Mouse (Mus musculus): ENCODE data around the gene Syde2. TPM values are rescaled to one million over a fixed set of nuclear protein-coding genes. Genes with fewer than 3 reads are reported as not detected.

The Syde2 gene
- total and polyA plus RNA-seq, 3 experiments, result 12.4 to 24.1 TPM; not detected in 1

- H3K79me2 ChIP-seq (ENCODE audit: control insufficient read depth, insufficient read depth, low read length, poor library complexity), result peaks cover 1% of the 10 kb centered on the region; the same call in 1 of the 2 replicates
- H3K4me1 ChIP-seq (ENCODE audit: control insufficient read depth in 1 of 2, insufficient read depth in 2 of 2, low read length in 2 of 2), result no peaks in the 10 kb centered on the region
- no peak overlapping the region for H3K4me3 ChIP-seq (ENCODE audit: control insufficient read depth in 1 of 2, insufficient read depth in 1 of 2, low read depth in 2 of 2, low read length in 2 of 2)
- no peak overlapping the region for H3K9ac ChIP-seq (ENCODE audit: control insufficient read depth, low read depth, low read length, poor library complexity, severe bottlenecking)
- H3K27ac ChIP-seq (ENCODE audit: control insufficient read depth, low read depth, low read length), result no peak overlapping the region
- peaks cover 0 to 18% of the 10 kb centered on the region in 2 experiments; a peak in 2 of 4 replicates for H3K36me3 ChIP-seq (ENCODE audit: control insufficient read depth in 1 of 2, insufficient read depth in 2 of 2, low read length in 2 of 2)
- TF ChIP-seq ZNF384 (IDR thresholded peaks at IDR 0.05; ENCODE audit: low read depth, low read length), result peak; percentile 90
- TF ChIP-seq ELF1 (IDR thresholded peaks at IDR 0.05; ENCODE audit: low read depth, low read length), result no peak
- TF ChIP-seq GATA1 (IDR thresholded peaks at IDR 0.05; ENCODE audit: low read depth, low read length), result 0 out of 2 replicates have a peak, but pooled peaks have one; percentile 7
- DNase-seq (ENCODE audit: low read depth, low spot score), result no peak
- no peaks in the 10 kb centered on the region for H3K9me3 ChIP-seq (replicated peaks; ENCODE audit: insufficient read depth, low read length)
- H3K27me3 ChIP-seq (ENCODE audit: control insufficient read depth in 1 of 2, insufficient read depth in 2 of 2, low read length in 2 of 2), result no peaks in the 10 kb centered on the region
Observed at GRCm38 (mm10) chr3:146011544-146012218, 24.0 kb downstream of the Syde2 start.

- DNase-seq (ENCODE audit: low read depth, low spot score), result no peak
- no peak overlapping the region for H3K27ac ChIP-seq (ENCODE audit: control insufficient read depth, low read depth, low read length)
- H3K27me3 ChIP-seq (ENCODE audit: control insufficient read depth in 1 of 2, insufficient read depth in 2 of 2, low read length in 2 of 2), result no peaks in the 10 kb centered on the region
- TF ChIP-seq MYC (IDR thresholded peaks at IDR 0.05; ENCODE audit: low read depth, low read length) (no peak), POLR2AphosphoS5 (IDR thresholded peaks at IDR 0.05; ENCODE audit: borderline replicate concordance, low read depth, low read length) (no peak), RCOR1 (IDR thresholded peaks at IDR 0.05; ENCODE audit: low read depth, low read length) (no peak), ZNF384 (IDR thresholded peaks at IDR 0.05; ENCODE audit: low read depth, low read length) (no peak), MEF2A (IDR thresholded peaks at IDR 0.05; ENCODE audit: extremely low read depth, insufficient replicate concordance, low read depth, low read length, poor library complexity, severe bottlenecking) (no peak), BHLHE40 (IDR thresholded peaks at IDR 0.05; ENCODE audit: borderline replicate concordance, low read depth, low read length) (no peak), POLR2AphosphoS2 (IDR thresholded peaks at IDR 0.05; ENCODE audit: low read length) (no peak), MYB (IDR thresholded peaks at IDR 0.05; ENCODE audit: low read depth, low read length) (no peak), RAD21 (IDR thresholded peaks at IDR 0.05; ENCODE audit: low read depth, low read length) (no peak), ETS1 (IDR thresholded peaks at IDR 0.05; ENCODE audit: low read depth, low read length) (no peak), TAL1 (IDR thresholded peaks at IDR 0.05; ENCODE audit: low read length) (no peak), ZMIZ1 (IDR thresholded peaks at IDR 0.05; ENCODE audit: low read depth, low read length) (no peak), POLR2A (IDR thresholded peaks at IDR 0.05; ENCODE audit: control insufficient read depth in 1 of 2, insufficient read depth in 1 of 2, low read depth in 1 of 2, low read length in 2 of 2, poor library complexity in 1 of 2) (no peak), HCFC1 (IDR thresholded peaks at IDR 0.05; ENCODE audit: low read depth, low read length) (no peak), CHD1 (IDR thresholded peaks at IDR 0.05; ENCODE audit: low read depth, low read length) (no peak)
- H3K79me2 ChIP-seq (ENCODE audit: control insufficient read depth, insufficient read depth, low read length, poor library complexity), result peaks cover 1% of the 10 kb centered on the region; the same call in 1 of the 2 replicates
- H3K36me3 ChIP-seq (ENCODE audit: control insufficient read depth in 1 of 2, insufficient read depth in 2 of 2, low read length in 2 of 2), result peaks cover 0 to 20% of the 10 kb centered on the region in 2 experiments; a peak in 2 of 4 replicates
- H3K9me3 ChIP-seq (replicated peaks; ENCODE audit: insufficient read depth, low read length), result no peaks in the 10 kb centered on the region
- H3K9ac ChIP-seq (ENCODE audit: control insufficient read depth, low read depth, low read length, poor library complexity, severe bottlenecking), result no peak overlapping the region
- H3K4me1 ChIP-seq (ENCODE audit: control insufficient read depth in 1 of 2, insufficient read depth in 2 of 2, low read length in 2 of 2), result no peaks in the 10 kb centered on the region
- H3K4me3 ChIP-seq (ENCODE audit: control insufficient read depth in 1 of 2, insufficient read depth in 1 of 2, low read depth in 2 of 2, low read length in 2 of 2), result no peak overlapping the region
Observed at GRCm38 (mm10) chr3:146013490-146013889, 25.8 kb downstream of the Syde2 start.
